In the genomic region with DNA sequence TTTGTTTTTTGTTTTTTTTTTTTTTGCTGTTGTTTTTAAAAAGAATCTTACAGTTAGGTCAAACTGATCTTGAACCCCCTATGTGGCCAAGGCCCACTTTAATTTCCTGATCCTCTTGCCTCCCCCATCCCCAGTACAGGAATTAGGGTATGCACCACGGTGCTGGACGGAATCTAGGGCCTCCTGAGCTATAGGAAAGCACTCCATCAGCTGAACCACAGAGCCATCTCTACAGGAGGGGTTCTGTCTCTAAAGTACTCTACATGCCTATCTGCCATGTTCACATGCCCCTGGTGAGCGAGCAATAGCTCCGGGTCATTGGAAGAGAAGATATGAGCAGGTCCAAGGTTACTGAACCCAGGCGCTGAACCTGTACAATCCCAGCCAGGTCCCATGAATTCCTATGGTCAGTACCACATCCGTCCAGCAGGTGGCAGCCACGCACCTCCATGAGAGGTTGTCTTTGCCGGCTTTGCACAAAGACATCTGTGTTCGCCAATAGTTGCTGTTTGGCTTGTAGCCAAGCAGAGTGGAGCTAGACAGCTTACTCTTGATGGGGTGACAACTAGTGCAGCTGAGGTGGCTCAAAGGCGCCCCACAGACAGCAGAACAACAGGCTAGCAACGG, we compare ENCODE assay signal across 8 mouse cellular contexts.
DNase-seq lines count a peak whose midpoint lies in the region; ATAC-seq and TF ChIP-seq lines count a peak whose summit lies in the region.

No protein-coding gene starts in this region.

- TF ChIP-seq CTCF in MEL (IDR thresholded peaks at IDR 0.05 in 2 of 3, conservative IDR thresholded peaks at IDR 0.05 in 1 of 3; ENCODE audit: control insufficient read depth in 1 of 3, insufficient read depth in 1 of 3, low read depth in 2 of 3, low read length in 3 of 3, poor library complexity in 1 of 3, severe bottlenecking in 1 of 3): peak; percentile 95 to 96 (median 95)
- TF ChIP-seq CTCF in layer of hippocampus, adult 2 months (conservative IDR thresholded peaks at IDR 0.05): peak; percentile 99

- H3K4me3 ChIP-seq in MEL (ENCODE audit: control insufficient read depth in 1 of 2, insufficient read depth in 1 of 2, low read depth in 2 of 2, low read length in 2 of 2): no peak overlapping the region
- no peak overlapping the region for H3K4me3 ChIP-seq in forebrain, embryonic 16.5 days (replicated peaks; ENCODE audit: low read length)
- no peak overlapping the region for H3K4me3 ChIP-seq in layer of hippocampus, adult 2 months
- H3K4me3 ChIP-seq in lung, embryonic 16.5 days (ENCODE audit: low read length): no peak overlapping the region

- ATAC-seq in forebrain, embryonic 16.5 days: peak; percentile 97
- ATAC-seq in lung, embryonic 16.5 days (ENCODE audit: low read depth): peak; percentile 95

- peak; percentile 87 for TF ChIP-seq RAD21 in MEL (IDR thresholded peaks at IDR 0.05; ENCODE audit: low read depth, low read length)

- WGBS in forebrain, embryonic 16.5 days: 11% methylated on average over 11 of the region's 11 CpGs
- 8% methylated on average over 11 of the region's 11 CpGs for WGBS in lung, embryonic 16.5 days

- no peaks in the 10 kb centered on the region for H3K79me2 ChIP-seq in MEL (ENCODE audit: control insufficient read depth, insufficient read depth, low read length, poor library complexity)

- H3K36me3 ChIP-seq in MEL (ENCODE audit: control insufficient read depth in 1 of 2, insufficient read depth in 2 of 2, low read length in 2 of 2): no peaks in the 10 kb centered on the region
- no peaks in the 10 kb centered on the region for H3K36me3 ChIP-seq in forebrain, embryonic 16.5 days (ENCODE audit: control insufficient read depth, insufficient read depth)
- H3K36me3 ChIP-seq in lung, embryonic 16.5 days (ENCODE audit: control insufficient read depth, insufficient read depth, low read length): no peaks in the 10 kb centered on the region

- no peak overlapping the region for H3K27ac ChIP-seq in MEL (ENCODE audit: control insufficient read depth, low read depth, low read length)
- peak overlapping the region; percentile 59 for H3K27ac ChIP-seq in forebrain, embryonic 16.5 days (ENCODE audit: low read length)
- no peak overlapping the region for H3K27ac ChIP-seq in layer of hippocampus, adult 2 months
- H3K27ac ChIP-seq in lung, embryonic 16.5 days (ENCODE audit: low read length): no peak overlapping the region

- no peak for TF ChIP-seq POLR2A in MEL (IDR thresholded peaks at IDR 0.05; ENCODE audit: control insufficient read depth in 1 of 2, insufficient read depth in 1 of 2, low read depth in 1 of 2, low read length in 2 of 2, poor library complexity in 1 of 2)

- no peaks in the 10 kb centered on the region for H3K4me1 ChIP-seq in MEL (ENCODE audit: control insufficient read depth in 1 of 2, insufficient read depth in 2 of 2, low read length in 2 of 2)
- peaks cover 5% of the 10 kb centered on the region for H3K4me1 ChIP-seq in forebrain, embryonic 16.5 days (replicated peaks; ENCODE audit: control insufficient read depth, insufficient read depth, low read length)
- no peaks in the 10 kb centered on the region; the same call in 1 of the 2 replicates for H3K4me1 ChIP-seq in lung, embryonic 16.5 days (replicated peaks; ENCODE audit: control insufficient read depth, insufficient read depth, low read length)

- H3K4me2 ChIP-seq in forebrain, embryonic 16.5 days (ENCODE audit: low read length): peak overlapping the region; percentile 38
- 0 out of 2 replicates have a peak overlapping the region, but pooled peaks have one; percentile 24 for H3K4me2 ChIP-seq in lung, embryonic 16.5 days (ENCODE audit: low read depth, low read length)

- H3K9ac ChIP-seq in MEL (ENCODE audit: control insufficient read depth, low read depth, low read length, poor library complexity, severe bottlenecking): no peak overlapping the region
- peak overlapping the region; percentile 11; the same call in 1 of the 2 replicates for H3K9ac ChIP-seq in forebrain, embryonic 16.5 days (replicated peaks; ENCODE audit: low read depth, low read length)
- no peak overlapping the region for H3K9ac ChIP-seq in lung, embryonic 16.5 days (ENCODE audit: low read length)

- TF ChIP-seq EP300 in MEL (IDR thresholded peaks at IDR 0.05; ENCODE audit: low read depth in 1 of 2, low read length in 2 of 2): no peak

- H3K9me3 ChIP-seq in MEL (replicated peaks; ENCODE audit: insufficient read depth, low read length): no peaks in the 10 kb centered on the region
- H3K9me3 ChIP-seq in forebrain, embryonic 16.5 days (ENCODE audit: control insufficient read depth, low read length): no peaks in the 10 kb centered on the region
- H3K9me3 ChIP-seq in lung, embryonic 16.5 days (ENCODE audit: control insufficient read depth, low read length): no peaks in the 10 kb centered on the region

- DNase-seq in MEL (ENCODE audit: low read depth, low spot score): peak; percentile 88
- DNase-seq in cerebellum, adult 11-12 months: peak; percentile 59
- peak; percentile 95 for DNase-seq in heart, postnatal 4 days
- DNase-seq in layer of hippocampus, adult 2 months (ENCODE audit: low spot score in 2 of 2): peak; percentile 89 to 94
- peak; percentile 79 for DNase-seq in ovary, postnatal 36 days (ENCODE audit: low spot score)
- peak; percentile 89 for DNase-seq in thymus, postnatal 14 days

- peaks cover 0 to 2% of the 10 kb centered on the region in 2 experiments; a peak in 3 of 4 replicates for H3K27me3 ChIP-seq in MEL (ENCODE audit: control insufficient read depth in 1 of 2, insufficient read depth in 2 of 2, low read length in 2 of 2)
- no peaks in the 10 kb centered on the region for H3K27me3 ChIP-seq in forebrain, embryonic 16.5 days (replicated peaks; ENCODE audit: control insufficient read depth, insufficient read depth, low read length)
- H3K27me3 ChIP-seq in lung, embryonic 16.5 days (ENCODE audit: control insufficient read depth, insufficient read depth, low read depth, low read length): no peaks in the 10 kb centered on the region

TF ChIP-seq in MEL, 35 proteins besides CTCF, POLR2A, EP300 and RAD21:
- TF ChIP-seq MYC (IDR thresholded peaks at IDR 0.05; ENCODE audit: low read depth, low read length) (no peak), ZMIZ1 (IDR thresholded peaks at IDR 0.05; ENCODE audit: low read depth, low read length) (no peak), ZKSCAN1 (IDR thresholded peaks at IDR 0.05; ENCODE audit: low read depth, low read length) (no peak), MAX (IDR thresholded peaks at IDR 0.05; ENCODE audit: low read length) (no peak), E2F4 (IDR thresholded peaks at IDR 0.05; ENCODE audit: borderline replicate concordance, low read depth, low read length) (no peak), SIN3A (IDR thresholded peaks at IDR 0.05; ENCODE audit: low read length) (no peak), ETS1 (IDR thresholded peaks at IDR 0.05; ENCODE audit: low read depth, low read length) (no peak), TCF12 (IDR thresholded peaks at IDR 0.05; ENCODE audit: low read depth, low read length) (no peak), MAZ (IDR thresholded peaks at IDR 0.05; ENCODE audit: low read depth, low read length) (peak; percentile 36; the same call in 1 of the 2 replicates), USF2 (IDR thresholded peaks at IDR 0.05; ENCODE audit: borderline replicate concordance in 1 of 2, insufficient read depth in 1 of 2, low read depth in 1 of 2, low read length in 2 of 2) (no peak), GATA1 (IDR thresholded peaks at IDR 0.05; ENCODE audit: low read depth, low read length) (no peak), CHD2 (IDR thresholded peaks at IDR 0.05; ENCODE audit: low read length) (no peak), NRF1 (IDR thresholded peaks at IDR 0.05; ENCODE audit: insufficient read depth, low read depth, low read length, poor library complexity, severe bottlenecking) (no peak), POLR2AphosphoS5 (IDR thresholded peaks at IDR 0.05; ENCODE audit: borderline replicate concordance, low read depth, low read length) (no peak), UBTF (IDR thresholded peaks at IDR 0.05; ENCODE audit: borderline replicate concordance, insufficient read depth, low read depth, low read length) (no peak), HCFC1 (IDR thresholded peaks at IDR 0.05; ENCODE audit: low read depth, low read length) (no peak), JUND (IDR thresholded peaks at IDR 0.05; ENCODE audit: low read depth, low read length) (no peak), CHD1 (IDR thresholded peaks at IDR 0.05; ENCODE audit: low read depth, low read length) (no peak), USF1 (IDR thresholded peaks at IDR 0.05; ENCODE audit: low read depth, low read length) (no peak), POLR2AphosphoS2 (IDR thresholded peaks at IDR 0.05; ENCODE audit: low read length) (no peak), NELFE (IDR thresholded peaks at IDR 0.05; ENCODE audit: low read depth, low read length) (no peak), SMC3 (IDR thresholded peaks at IDR 0.05; ENCODE audit: low read depth, low read length) (peak; percentile 75), MEF2A (IDR thresholded peaks at IDR 0.05; ENCODE audit: extremely low read depth, insufficient replicate concordance, low read depth, low read length, poor library complexity, severe bottlenecking) (no peak), BHLHE40 (IDR thresholded peaks at IDR 0.05; ENCODE audit: borderline replicate concordance, low read depth, low read length) (no peak), ZNF384 (IDR thresholded peaks at IDR 0.05; ENCODE audit: low read depth, low read length) (no peak), ZC3H11A (IDR thresholded peaks at IDR 0.05; ENCODE audit: low read depth, low read length) (peak; percentile 61), GABPA (IDR thresholded peaks at IDR 0.05; ENCODE audit: low read depth, low read length) (no peak)
